Mouse (Mus musculus): ENCODE results near the gene Ovgp1.
"Not testable (repeated sequence)": the region's sequence is repeated elsewhere in the genome, so short reads cannot be mapped to it uniquely, and the experiment has no call there.

The Ovgp1 gene

DNA sequence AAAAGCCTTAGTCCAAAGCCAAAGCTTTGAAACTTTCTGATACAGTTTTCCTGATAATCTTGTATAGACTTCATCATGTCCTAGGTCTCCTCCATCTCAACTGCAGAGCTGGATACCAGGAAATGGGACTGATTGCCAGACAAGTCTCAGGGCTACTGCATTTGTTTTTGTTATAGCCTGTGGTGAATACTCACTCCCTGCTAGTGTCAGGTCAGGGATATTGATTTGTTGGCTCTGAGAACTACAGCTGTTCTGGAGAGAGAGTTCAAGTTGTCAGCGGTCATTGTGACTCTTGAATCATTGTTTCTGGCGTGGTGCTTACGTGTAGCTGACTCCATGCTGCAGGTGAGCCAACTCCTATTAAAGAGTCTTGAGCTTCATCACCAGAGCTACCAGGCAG, at the start of gene Ovgp1:
Gene Ovgp1, plus strand, starts transcription at position 301 of the 400 bp plus-strand sequence.
- DNase-seq (ENCODE audit: extremely low read depth, insufficient read length, low spot score), result no peak

DNA sequence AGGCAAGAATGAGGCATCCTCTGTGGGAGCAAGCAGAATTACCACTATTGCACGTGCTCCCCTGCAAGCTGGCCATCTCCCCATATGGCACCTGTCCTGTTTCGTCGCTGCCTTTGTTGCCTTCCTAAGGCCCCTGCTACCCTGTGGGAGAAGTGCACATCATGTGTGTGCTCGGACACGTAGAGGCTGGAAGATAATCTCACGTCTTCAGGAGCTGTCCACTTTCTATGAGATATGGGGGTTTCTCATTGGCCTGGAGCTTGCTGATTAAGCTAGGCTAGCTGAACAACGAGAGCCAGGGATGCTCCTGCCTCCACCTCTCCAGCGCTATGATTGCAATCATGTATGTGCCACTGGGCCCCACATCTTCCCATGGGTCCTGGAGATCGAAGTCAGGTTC, 48.9 kb upstream of the Ovgp1 start:
- no peak for DNase-seq (ENCODE audit: extremely low read depth, insufficient read length, low spot score)

DNA sequence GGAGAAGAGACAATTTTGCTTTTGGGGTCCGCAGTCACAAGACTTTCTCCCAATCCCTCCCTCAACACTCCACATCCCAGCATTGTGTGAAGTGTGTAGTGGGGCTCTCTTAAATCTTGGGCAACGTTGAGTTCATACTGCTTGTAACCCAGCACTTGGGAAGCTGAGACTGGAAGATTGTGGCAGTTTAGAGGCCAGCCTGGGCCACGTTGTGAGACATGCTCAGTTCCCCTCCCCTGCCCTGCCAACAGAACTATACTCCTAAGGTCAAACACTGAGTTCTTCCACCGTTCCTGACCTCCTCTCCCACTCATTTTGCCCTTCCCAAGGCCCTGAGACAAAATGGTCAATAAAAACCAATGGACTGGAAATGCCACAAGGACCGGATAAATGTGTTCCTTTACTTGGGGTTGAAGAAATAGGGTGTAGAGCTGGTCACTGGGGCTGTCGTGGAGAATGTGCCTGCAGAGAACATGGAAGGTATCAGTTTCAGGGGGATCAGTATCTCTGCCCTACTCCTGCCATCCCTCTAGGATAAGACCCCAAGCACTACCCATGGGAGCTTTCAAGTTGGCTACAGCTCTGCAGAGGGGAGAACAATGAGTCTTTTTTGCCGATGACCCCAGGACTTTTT, 45.8 kb upstream of the Ovgp1 start:
- no peak for DNase-seq (ENCODE audit: extremely low read depth, insufficient read length, low spot score)

DNA sequence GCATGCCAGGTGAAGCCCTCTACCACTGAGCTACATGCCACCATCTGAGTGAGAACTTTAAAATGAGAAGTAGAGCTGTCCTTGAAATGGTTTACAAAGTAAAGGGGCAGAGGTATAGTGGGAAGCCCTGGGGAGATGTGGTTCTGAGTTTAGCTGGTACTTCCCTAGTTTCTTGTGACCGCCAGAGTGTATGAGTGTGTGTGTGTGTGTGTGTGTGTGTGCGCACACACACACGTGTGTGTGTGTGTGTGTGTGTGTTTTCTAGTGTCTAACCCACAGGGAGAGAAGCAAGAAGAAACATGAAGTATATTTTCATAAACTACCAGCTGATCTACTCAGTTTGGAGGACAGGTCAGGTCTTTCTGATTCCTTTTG, 45.3 kb upstream of the Ovgp1 start:
- DNase-seq (ENCODE audit: extremely low read depth, insufficient read length, low spot score), result no peak

DNA sequence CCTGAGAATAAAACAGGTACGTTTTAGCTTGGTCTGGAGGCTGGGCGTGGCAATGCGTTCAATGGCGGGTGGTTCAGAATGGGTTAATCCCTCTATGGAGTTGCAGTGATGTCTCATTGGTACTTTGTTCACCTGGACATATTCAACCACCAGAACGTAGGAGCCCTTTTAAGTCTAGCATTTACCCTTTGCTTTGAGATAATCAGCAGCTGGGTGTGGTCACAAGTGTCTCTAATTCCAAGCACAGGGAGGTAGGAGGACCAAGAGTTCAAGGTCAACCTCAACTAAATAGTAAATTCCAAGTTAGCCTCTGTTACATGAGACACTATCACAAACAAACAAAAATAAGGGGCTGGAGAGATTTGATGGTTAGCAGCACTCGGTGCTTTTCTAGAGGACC, 44.7 kb upstream of the Ovgp1 start:
- no peak for DNase-seq (ENCODE audit: extremely low read depth, insufficient read length, low spot score)

DNA sequence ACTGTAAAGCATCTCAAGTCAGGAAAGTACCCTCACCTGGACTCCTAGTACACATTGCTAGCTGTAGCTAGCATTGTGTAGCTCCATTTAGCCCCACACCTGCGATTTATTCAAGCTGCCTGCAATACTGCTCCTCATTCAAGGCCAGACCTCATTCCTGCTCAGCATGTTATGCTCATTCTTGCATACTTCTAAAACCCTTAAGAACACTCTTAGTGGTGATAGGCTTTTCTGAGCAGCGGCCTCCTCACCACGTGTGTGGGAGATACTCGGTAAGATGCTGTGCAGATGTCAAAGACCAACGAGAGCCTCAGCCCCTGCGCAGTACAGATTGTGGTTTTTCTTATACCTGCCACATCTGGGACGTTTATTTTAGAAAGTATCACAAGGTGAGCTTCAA, 43.7 kb upstream of the Ovgp1 start:
- no peak for DNase-seq (ENCODE audit: extremely low read depth, insufficient read length, low spot score)

DNA sequence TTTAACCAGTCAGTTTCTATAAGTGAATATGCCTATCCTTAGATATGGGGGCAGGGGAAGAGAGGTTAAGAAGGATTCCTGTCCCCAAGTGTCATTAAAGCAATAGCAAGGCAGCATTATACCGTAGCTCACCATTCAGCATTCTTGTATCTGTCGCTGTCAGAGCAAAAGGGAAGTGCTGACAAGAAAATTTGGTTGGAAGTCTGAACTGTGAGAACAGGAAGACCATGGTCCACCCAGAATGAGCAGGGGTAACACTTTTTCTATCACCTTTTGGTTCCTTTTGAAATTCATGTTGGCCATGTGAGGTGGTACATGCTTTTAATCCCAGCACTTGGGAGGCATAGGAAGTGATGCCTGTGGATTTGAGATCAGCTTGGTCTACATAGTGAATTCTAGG, 42.4 kb upstream of the Ovgp1 start:
- no peak for DNase-seq (ENCODE audit: extremely low read depth, insufficient read length, low spot score)

DNA sequence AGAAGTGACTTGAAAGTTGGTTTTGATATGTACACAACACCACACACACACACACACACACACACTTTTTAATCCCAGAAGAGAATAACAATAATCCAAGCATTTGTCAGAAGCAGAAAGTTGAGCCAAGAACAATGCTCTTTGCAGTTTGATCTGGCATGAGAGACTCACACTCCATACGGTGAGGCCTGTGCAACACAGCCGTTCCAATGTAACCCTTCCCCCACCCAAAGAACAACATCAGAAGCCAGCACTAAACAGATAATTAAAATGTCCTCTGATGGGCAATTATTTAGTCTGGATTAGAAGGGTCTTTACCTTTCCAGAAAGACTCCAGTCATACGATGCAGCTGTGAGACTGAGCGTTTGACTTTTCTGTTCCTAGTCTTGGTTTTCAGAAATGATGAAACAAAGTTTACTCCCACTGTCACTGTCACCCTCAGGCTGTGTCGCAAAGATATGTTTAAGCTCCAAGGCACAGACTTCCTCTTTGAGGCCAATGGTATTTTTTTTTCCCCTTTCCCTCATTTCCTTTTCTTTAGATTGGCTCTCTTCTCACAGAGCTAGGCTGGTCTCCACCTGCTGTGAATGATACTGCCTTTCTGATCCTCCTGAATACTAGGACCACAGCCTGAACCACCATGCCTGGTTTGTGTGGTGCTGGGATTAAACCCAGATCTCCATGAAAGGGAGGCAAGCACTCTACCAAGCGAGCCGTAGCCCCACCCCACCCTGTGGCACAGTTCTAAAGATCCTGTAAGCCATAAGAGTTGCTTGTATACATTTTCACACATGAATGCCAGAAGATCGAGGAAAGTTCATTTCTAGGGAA, 41.1 kb upstream of the Ovgp1 start, which contains the start of gene I830077J02Rik:
Gene I830077J02Rik, minus strand, starts transcription at position 425 of the 832 bp plus-strand sequence.
- no peak for DNase-seq (ENCODE audit: extremely low read depth, insufficient read length, low spot score)

DNA sequence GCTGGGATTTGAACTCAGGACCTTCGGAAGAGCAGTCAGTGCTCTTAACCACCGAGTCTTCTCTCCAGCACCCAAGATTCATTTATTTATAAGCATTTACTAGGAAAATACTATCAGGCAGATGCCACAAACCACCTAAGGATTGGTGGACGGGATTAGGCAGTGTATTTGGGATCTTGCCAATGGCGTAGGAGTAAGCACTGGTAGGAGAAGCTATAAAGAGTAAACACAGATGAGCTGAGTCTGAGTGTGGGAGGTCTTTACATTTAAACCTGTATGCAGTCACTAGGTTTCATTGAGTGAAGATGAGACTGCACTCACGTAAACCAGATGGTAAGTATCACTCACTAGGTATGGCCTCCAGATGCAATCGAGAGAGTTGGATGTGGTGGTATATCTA, 39.6 kb upstream of the Ovgp1 start:
- DNase-seq (ENCODE audit: extremely low read depth, insufficient read length, low spot score), result no peak

DNA sequence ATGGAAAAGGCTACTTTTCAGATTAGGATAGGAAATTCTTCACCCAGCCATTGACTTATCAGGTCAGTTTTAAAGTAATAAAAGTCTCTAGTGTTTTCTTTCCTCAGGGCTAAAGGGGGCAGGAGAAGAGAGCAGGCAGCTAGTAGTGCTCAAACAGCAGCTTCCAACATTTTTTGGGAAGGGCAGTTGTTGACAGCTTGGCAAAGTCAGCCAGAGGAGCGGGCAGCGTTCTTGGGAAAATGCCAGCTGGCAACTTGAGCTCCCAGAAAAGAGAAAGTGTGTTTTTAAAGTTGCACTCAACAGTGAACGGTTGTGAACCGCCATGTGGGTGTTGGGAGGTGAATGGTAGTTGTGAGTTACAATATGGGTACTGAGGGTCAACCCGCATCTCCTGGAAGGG, 38.5 kb upstream of the Ovgp1 start:
- no peak for DNase-seq (ENCODE audit: extremely low read depth, insufficient read length, low spot score)

DNA sequence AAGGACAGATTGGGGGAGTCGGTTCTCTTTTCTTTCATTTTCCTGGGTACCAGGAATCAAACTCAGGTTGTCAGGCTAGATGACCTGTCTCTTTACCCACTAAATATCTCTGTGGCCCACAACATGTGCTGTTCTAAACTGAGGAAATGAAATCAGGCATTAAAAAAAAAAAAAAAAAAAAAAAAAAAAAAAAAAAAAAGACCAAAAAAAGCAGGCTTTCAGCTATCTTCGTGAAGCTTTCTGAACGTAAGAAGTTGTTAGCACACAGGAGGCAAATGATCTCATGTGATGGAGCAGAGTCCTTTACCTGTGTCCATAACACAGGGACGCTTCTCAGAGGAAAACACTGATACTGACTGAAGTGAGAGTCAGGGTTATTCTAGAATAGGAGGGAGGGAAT, 37.4 kb upstream of the Ovgp1 start:
- DNase-seq (ENCODE audit: extremely low read depth, insufficient read length, low spot score), result no peak

DNA sequence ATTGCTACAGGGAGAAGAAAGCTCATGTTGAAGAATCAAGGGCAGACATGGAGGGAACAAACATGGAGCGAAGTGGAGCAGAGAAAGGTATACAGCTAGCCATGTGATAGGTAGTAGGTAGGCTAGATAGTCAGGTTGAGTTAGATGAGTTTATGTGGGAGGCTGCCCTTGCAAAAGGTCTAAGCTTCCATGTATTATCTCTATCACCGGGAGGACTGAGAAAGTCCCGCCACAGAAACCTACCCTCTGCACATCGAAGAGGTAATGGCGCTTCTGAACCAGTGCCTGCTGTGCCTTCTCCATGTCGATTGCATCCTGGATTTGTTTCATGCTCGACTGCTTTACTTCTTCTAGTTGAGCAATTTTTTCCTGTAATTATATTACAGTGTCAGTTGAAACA, 22.2 kb upstream of the Ovgp1 start:
- DNase-seq (ENCODE audit: extremely low read depth, insufficient read length, low spot score), result no peak

DNA sequence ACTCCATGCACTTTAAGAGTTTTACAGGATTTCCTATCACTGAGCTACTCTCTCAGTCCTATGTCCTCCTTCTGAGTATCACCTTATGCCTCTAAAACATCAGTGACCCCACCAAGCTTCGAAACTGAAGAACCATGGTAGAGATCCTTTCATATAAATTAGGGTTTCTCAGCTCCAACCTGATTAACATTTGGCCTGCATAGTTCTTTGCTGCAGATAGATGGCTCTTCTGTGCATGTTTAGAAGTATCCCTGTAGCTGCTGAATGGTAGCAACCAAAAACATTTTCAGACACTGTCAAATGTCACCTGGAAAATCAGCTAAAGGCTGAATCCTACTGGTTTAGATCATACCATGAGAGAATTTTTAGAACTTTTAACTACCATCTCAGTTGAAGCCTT, 16.3 kb upstream of the Ovgp1 start:
- no peak for DNase-seq (ENCODE audit: extremely low read depth, insufficient read length, low spot score)

DNA sequence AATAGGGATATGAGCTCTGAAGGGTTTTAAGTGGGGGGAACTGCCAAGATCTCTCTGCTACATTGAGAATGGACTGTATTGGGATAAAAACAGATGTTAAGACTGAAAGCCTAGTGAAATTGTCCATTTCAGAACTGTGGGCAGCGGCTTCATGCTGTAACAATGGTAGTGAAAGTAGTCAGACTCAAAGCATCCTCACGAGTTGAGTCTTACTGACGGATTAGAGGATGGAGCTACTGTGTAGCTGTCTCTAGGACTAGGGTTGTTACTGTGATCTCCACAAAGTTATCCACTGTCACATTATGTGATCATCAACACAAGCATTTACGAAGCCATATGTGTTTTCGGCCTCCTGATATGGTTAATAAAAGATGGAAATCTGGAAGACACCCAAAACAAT, 15.3 kb upstream of the Ovgp1 start:
- no peak for DNase-seq (ENCODE audit: extremely low read depth, insufficient read length, low spot score)

DNA sequence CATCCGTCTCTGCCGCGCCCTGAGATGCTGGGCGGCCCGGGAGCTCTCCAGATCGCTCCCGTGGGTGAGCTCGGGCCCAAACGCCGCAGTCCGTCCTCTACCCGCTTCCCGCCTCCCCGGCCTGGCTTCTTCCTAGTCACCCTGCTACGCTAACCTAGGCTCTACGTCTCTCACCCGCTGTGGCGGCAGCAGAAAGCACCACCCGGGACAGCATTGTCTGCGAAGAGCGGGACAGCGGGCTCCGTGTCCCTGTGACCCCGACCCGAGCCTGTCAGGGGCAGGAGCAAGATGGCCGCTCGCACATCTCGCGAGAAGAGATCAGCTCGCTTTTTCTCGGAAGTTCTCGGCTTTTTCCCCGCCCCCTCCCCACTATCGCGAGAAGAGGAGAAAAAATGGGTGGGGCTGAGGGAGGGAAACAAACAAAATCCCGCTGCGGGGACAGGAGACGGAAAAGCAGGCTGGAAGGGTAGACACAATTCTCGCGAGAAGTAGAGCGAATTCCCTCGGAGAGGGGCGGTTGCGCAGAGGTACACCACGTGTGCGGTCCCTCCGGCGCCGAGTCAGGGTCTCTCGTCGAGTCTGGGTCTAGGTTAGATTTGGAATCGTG, 14.4 kb upstream of the Ovgp1 start, which contains the start of gene Wdr77:
Gene Wdr77, plus strand, starts transcription at position 396 of the 607 bp plus-strand sequence.
- DNase-seq (ENCODE audit: extremely low read depth, insufficient read length, low spot score), result peak; percentile 94

DNA sequence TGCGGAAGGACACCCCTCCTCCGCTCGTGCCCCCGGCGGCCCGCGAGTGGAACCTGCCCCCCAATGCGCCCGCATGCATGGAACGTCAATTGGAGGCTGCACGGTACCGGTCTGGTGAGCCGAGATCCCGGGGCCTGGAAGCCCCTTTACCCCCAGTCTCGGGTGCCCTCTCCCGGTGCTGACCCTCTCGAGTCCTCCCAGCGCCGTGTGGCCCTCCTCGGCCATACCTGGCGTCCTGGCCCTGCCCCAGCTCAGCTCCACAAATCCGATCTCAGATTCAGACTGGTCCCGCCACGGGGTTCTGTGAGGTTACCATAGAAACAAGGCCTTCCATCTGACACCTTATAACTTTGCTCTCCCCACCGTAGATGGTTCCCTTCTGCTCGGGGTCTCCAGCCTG, 13.9 kb upstream of the Ovgp1 start:
- no peak for DNase-seq (ENCODE audit: extremely low read depth, insufficient read length, low spot score)

DNA sequence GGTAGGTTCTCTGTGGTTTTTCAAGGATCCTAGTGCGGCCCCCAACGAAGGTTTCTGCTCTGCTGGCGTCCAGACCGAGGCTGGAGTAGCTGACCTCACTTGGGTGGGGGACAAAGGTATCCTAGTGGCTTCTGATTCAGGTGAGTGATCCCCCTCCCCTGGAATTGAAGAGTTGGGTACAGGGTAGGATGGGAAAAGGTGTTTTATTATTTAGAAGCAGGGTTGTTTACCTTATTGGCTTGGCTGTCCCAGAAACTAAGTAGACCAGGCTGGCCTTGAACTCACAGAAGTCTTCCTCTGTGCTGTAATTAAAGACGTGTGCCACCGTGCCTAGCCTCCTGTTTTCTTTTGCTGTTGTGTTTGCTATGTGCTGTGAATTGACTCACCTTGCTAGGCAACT, 13.5 kb upstream of the Ovgp1 start, which contains the start of gene Atp5f1:
Gene Atp5f1, minus strand, starts transcription at position 101 of the 400 bp plus-strand sequence.
- no peak for DNase-seq (ENCODE audit: extremely low read depth, insufficient read length, low spot score)

DNA sequence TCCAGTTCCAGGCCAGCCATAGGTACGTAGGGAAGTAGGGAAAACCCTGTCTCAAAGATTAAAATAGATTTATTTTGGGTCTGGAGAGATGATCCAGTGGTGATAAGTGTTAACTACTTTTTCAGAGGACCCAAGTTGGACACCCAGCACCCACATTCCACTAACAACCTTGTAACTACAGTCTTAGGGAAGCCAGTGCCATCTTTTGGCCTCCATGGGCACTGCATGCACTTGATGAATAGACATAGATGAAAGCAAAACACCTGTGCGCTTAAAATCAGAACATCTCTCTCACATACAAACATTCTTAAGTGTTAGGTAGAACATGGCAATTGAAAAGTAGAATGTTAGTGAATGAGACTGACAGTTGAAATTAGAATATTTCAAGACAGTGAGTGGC, 12.8 kb upstream of the Ovgp1 start:
- DNase-seq (ENCODE audit: extremely low read depth, insufficient read length, low spot score), result peak; percentile 4

DNA sequence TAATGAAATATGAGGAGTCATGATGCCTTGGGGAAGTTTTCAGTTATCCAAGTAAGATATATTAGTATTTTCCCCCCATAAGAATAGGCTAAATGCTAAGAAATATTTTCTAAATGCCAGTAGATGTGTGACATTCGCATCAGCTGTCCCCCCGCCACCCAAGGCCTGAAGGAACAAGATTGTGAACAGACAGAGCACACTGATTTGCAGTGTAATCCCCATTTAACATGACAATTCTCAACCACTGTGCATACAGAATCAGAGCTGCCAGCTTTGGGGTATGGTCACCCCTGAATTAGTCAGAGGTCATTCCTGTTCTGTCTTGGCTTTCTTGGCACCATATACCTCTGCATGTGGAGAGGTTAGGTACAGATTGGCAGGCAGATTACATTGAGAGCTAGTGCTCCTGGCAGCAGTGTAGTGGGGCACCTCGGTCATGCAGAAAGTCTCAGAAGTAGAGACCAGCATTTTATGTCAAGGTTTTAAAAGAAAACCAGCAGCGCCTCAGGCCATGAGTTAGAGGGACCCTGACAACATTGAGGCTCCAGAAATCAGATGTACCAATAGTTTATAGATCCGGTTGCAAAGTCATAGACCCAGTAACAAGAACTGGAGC, 1.6 kb upstream of the Ovgp1 start:
- DNase-seq (ENCODE audit: extremely low read depth, insufficient read length, low spot score), result no peak

DNA sequence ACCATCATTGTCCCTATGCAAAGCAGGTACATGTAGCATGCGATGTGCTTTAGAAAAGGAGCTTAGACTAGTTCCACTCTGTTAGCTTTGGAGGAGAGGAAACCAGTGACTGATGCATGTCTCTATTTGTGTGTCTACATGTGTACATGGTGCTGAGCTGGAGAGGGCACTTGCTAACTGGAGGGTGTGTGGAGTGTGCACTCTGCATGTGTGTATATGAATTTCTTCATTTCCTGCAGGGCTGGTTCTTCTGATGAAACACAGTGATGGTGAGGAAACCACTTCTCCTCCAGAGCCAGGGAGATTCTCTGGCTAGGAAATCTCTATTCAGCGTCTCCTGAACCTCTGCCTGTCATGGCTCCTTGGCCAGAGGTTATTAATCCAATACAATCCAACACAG, 663 bp downstream of the Ovgp1 start:
- no peak for DNase-seq (ENCODE audit: extremely low read depth, insufficient read length, low spot score)

DNA sequence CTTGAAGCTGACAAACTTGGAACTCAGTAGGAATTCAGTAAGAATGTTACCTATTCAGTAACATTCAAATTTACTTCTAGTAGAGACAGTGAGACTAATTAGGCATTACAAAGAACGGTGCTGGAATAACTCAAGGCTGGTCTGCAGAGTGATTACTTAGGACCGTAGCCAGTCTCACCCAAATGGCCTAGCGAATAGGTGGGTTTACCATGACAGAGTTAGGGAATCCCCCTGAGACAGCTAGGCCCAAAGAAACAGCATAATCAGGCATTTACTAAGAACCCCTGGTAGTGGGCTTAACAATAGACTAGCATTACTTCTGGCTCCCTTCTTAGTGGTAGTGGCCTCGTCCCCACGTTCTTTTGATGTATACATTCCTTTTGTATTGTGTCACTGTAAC, 16.1 kb downstream of the Ovgp1 start:
- DNase-seq (ENCODE audit: extremely low read depth, insufficient read length, low spot score), result not testable (repeated sequence)
